Mouse (Mus musculus) adrenal gland, postnatal 36 days (tissue): ENCODE measurements around the gene Ttll11. TPM values are rescaled to one million over a fixed set of nuclear protein-coding genes. Genes with fewer than 3 reads are reported as not detected.

ENCODE experiments used
- DNase-seq, 2 experiments: peaks; one replicate each; pipeline ENCODE4 v3.0.0; 2021; ENCODE audit warnings: mixed read lengths in 1 of 2
- total RNA-seq, 2 experiments: library from RNA; stranded (reverse); gene quantifications; 2 replicates each; pipeline ENCODE4 v1.2.3; 2021

Gene Ttll11
- total RNA-seq, 2 experiments from 2014 or later, result 1.7 to 23.0 TPM

GRCm38 (mm10) chr2:35852164-35852509, 127.6 kb downstream of the Ttll11 start:
- no peak for DNase-seq

- DNase-seq, result no peak
These were observed 128.1 kb downstream of the Ttll11 start for GRCm38 (mm10) chr2:35851420-35852163.

GRCm38 (mm10) chr2:35849632-35850230, 130.0 kb downstream of the Ttll11 start:
- no peak for DNase-seq

- peak; percentile 44 to 57 for DNase-seq
These were observed 133.9 kb downstream of the Ttll11 start for GRCm38 (mm10) chr2:35845611-35846504.

GRCm38 (mm10) chr2:35843896-35844690, 135.6 kb downstream of the Ttll11 start:
- DNase-seq, result peak; percentile 49 to 64

- no peak for DNase-seq
These were observed 136.8 kb downstream of the Ttll11 start for GRCm38 (mm10) chr2:35842780-35843474.

GRCm38 (mm10) chr2:35841841-35842420, 137.8 kb downstream of the Ttll11 start:
- DNase-seq, result peak; percentile 52 to 59

- peak; percentile 39 to 49 for DNase-seq
These were observed 138.5 kb downstream of the Ttll11 start for GRCm38 (mm10) chr2:35840956-35841816.

GRCm38 (mm10) chr2:35838751-35839479, 140.8 kb downstream of the Ttll11 start:
- DNase-seq, result no peak

GRCm38 (mm10) chr2:35834198-35834913, 145.4 kb downstream of the Ttll11 start:
- DNase-seq, result no peak

GRCm38 (mm10) chr2:35833546-35833945, 146.2 kb downstream of the Ttll11 start:
- no peak for DNase-seq

- DNase-seq, result peak in 1 of 2 experiments; percentile 35
These were observed 146.8 kb downstream of the Ttll11 start for GRCm38 (mm10) chr2:35832742-35833425.

GRCm38 (mm10) chr2:35831904-35832581, 147.7 kb downstream of the Ttll11 start:
- DNase-seq, result no peak

GRCm38 (mm10) chr2:35830966-35831903, 148.5 kb downstream of the Ttll11 start:
- DNase-seq, result no peak

- no peak for DNase-seq
These were observed 150.6 kb downstream of the Ttll11 start for GRCm38 (mm10) chr2:35829136-35829535.

- no peak for DNase-seq
These were observed 151.8 kb downstream of the Ttll11 start for GRCm38 (mm10) chr2:35827886-35828285.
